In genomic region chr7:82531376-82531775, GRCm38 (mm10) we compare ENCODE assay signal across 16 mouse cellular contexts.
DNase-seq lines count a peak whose midpoint lies in the region; ATAC-seq lines count a peak whose summit lies in the region.
"Had no signal": no experiment of that assay in that cellular context is flagged by ENCODE, and none has a peak within 500 bp of the region (broad histone marks: within the 10 kb centered on the region; RNA-seq: fewer than 3 reads in every experiment).

No protein-coding gene starts in this region.

- H3K4me1 ChIP-seq in heart, embryonic 11.5 days (ENCODE audit: control insufficient read depth, insufficient read depth, low read length) = no peaks in the 10 kb centered on the region; the same call in 1 of the 2 replicates
- H3K4me1 ChIP-seq: midbrain, embryonic 12.5 days had no signal

- H3K9ac ChIP-seq in heart, embryonic 11.5 days (ENCODE audit: low read depth, low read length) = no peak overlapping the region
- H3K9ac ChIP-seq: forebrain, postnatal 0 days; hindbrain, embryonic 13.5 days; liver, postnatal 0 days; midbrain, embryonic 12.5 days had no signal

- intact Hi-C loops in left cerebral cortex, postnatal 4 days (cut with DNase I) = no loop called here
- intact Hi-C loops in left cerebral cortex, postnatal 36 days (cut with DNase I) = no loop called here

- no peaks in the 10 kb centered on the region for H3K9me3 ChIP-seq in heart, embryonic 11.5 days (replicated peaks; ENCODE audit: control insufficient read depth, low read length)
- H3K9me3 ChIP-seq: hindbrain, embryonic 13.5 days; midbrain, embryonic 12.5 days had no signal

- no peak overlapping the region for H3K4me2 ChIP-seq in heart, embryonic 11.5 days
- H3K4me2 ChIP-seq: hindbrain, embryonic 13.5 days; midbrain, embryonic 12.5 days had no signal

- peak; percentile 89 for DNase-seq in heart, adult 11 months
- peak; percentile 46 for DNase-seq in left cerebral cortex, postnatal 4 days
- DNase-seq in left cerebral cortex, postnatal 36 days (ENCODE audit: low spot score in 2 of 2) = no peak
- DNase-seq in cerebellum, postnatal 14 days = peak; percentile 48 to 55
- no peak for DNase-seq in kidney, adult 8-10 months
- DNase-seq in spleen, postnatal 4 days (ENCODE audit: low spot score in 2 of 2) = no peak
- DNase-seq: B cell, adult 2 months; forebrain, postnatal 0 days; kidney, postnatal 14 days; liver, postnatal 0 days; lung, postnatal 36 days; right cerebral cortex, postnatal 25 days had no signal

- no peak overlapping the region for H3K27ac ChIP-seq in heart, embryonic 11.5 days (ENCODE audit: low read depth, low read length)
- H3K27ac ChIP-seq: hindbrain, embryonic 13.5 days; midbrain, embryonic 12.5 days had no signal

- ATAC-seq in heart, embryonic 11.5 days (replicated peaks; ENCODE audit: insufficient number of reproducible peaks, low FRiP score, low TSS enrichment) = no peak
- ATAC-seq: forebrain, postnatal 0 days; intestine, postnatal 0 days; liver, postnatal 0 days had no signal

- 72% methylated on average over 7 of the region's 7 CpGs for WGBS in heart, embryonic 11.5 days (ENCODE audit: insufficient replicate concordance)

- H3K4me3 ChIP-seq in heart, embryonic 11.5 days (ENCODE audit: low read depth, low read length) = no peak overlapping the region
- H3K4me3 ChIP-seq: hindbrain, embryonic 13.5 days; midbrain, embryonic 12.5 days had no signal

- no peaks in the 10 kb centered on the region for H3K27me3 ChIP-seq in heart, embryonic 11.5 days (ENCODE audit: control insufficient read depth, insufficient read depth, low read length)
- H3K27me3 ChIP-seq: hindbrain, embryonic 13.5 days; midbrain, embryonic 12.5 days had no signal

- no peaks in the 10 kb centered on the region for H3K36me3 ChIP-seq in heart, embryonic 11.5 days (ENCODE audit: control insufficient read depth, insufficient read depth, low read length)
- H3K36me3 ChIP-seq: hindbrain, embryonic 13.5 days; midbrain, embryonic 12.5 days had no signal

Comparison
In these comparisons a context has a peak if more than half of its experiments do, and no peak if none do; other contexts are left out.
1. DNase-seq: peak in heart, adult 11 months (single experiment), left cerebral cortex, postnatal 4 days (single experiment) and cerebellum, postnatal 14 days (2 of 2); none in left cerebral cortex, postnatal 36 days (0 of 2), kidney, adult 8-10 months (0 of 2) and spleen, postnatal 4 days (0 of 2).